Mouse (Mus musculus): ENCODE results near the gene Cmss1. TPM values are rescaled to one million over a fixed set of nuclear protein-coding genes. Genes with fewer than 3 reads are reported as not detected.

Gene Cmss1
- polyA plus RNA-seq, 1 experiment from 2014 or later: 67.9 TPM

DNA sequence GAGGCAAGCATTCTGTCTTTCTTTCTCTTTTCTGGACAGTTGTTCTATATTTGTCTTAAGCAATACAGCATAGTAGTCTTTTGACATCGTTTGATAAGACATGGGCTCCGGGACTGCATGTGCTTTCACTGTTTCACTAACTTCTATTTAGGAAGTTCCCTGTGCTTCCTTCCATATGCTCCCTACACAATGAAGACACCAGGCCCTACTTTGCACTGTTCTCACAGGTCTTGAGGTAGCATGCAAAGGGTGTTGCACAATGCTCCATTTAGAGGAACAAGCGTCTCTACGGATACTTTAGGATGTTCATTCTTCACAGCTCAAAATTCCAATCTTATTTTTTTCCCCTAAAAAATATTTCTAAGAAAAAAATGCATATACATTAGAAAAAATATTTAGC lies 101.9 kb downstream of the Cmss1 start:
- TF ChIP-seq CTCF (IDR thresholded peaks at IDR 0.05; ENCODE audit: low read depth): no peak
- Histone ChIP-seq H3K36me3 (ENCODE audit: insufficient read depth) (no peaks in the 10 kb centered on the region), H3K9me3 (ENCODE audit: low read depth, low read length) (no peaks in the 10 kb centered on the region), H3K4me1 (ENCODE audit: insufficient read depth) (no peaks in the 10 kb centered on the region), H3K27me3 (ENCODE audit: insufficient read depth, low read length) (no peaks in the 10 kb centered on the region), H3K9ac (no peak overlapping the region), H3K4me2 (no peak overlapping the region), H3K4me3 (ENCODE audit: low read depth, low read length) (no peak overlapping the region), H3K27ac (ENCODE audit: low read depth) (no peak overlapping the region)
- DNase-seq (no peak), ATAC-seq (ENCODE audit: insufficient read depth) (no peak)
- WGBS: 80% methylated on average over 4 of the region's 4 CpGs

DNA sequence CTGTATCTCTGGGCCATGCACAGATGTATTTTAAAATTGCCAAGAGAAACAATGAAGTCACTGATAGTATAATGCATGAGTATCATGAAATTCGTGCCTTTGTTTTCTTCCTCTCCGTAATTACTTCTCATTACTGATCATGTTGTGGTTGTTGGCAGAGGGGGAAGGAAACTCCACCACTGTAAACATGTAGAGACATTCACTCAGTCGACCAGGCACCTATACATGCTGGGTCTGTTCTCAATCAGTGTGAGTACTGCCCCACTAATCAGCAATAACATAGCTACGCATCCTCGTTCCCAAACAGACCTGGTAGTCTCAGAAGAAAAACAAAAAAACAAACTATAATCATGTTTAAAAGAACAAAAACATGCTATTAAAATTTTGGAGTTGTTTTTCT lies 103.9 kb downstream of the Cmss1 start:
- no peak for TF ChIP-seq CTCF (IDR thresholded peaks at IDR 0.05; ENCODE audit: low read depth)
- DNase-seq: no peak
- no peak overlapping the region for H3K4me3 ChIP-seq (ENCODE audit: low read depth, low read length)
- no peak overlapping the region for H3K4me2 ChIP-seq
- H3K27ac ChIP-seq (ENCODE audit: low read depth): no peak overlapping the region
- H3K9me3 ChIP-seq (ENCODE audit: low read depth, low read length): no peaks in the 10 kb centered on the region
- H3K36me3 ChIP-seq (ENCODE audit: insufficient read depth): no peaks in the 10 kb centered on the region
- no peaks in the 10 kb centered on the region for H3K4me1 ChIP-seq (ENCODE audit: insufficient read depth)
- H3K9ac ChIP-seq: no peak overlapping the region
- ATAC-seq (ENCODE audit: insufficient read depth): no peak
- 67% methylated on average over 5 of the region's 5 CpGs for WGBS
- H3K27me3 ChIP-seq (ENCODE audit: insufficient read depth, low read length): no peaks in the 10 kb centered on the region

DNA sequence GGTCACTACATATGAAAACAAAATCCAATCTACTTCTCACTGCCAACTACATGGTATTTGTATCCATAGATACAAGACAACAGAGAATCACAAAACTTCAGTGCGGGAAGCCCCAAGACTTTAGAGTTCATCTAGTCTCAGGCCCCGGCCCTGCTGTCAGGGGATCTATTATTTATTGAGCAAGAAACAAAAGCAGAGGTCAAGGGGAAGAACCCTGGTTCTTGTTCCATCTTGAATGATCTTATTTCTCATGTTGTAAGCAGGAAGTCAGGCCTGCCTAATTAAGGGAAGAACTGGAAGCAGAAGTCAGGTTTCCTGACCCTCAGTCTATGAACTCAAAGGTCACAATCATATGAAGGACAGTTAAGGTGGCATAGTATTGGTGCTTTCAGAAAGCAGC lies 104.4 kb downstream of the Cmss1 start:
- H3K9ac ChIP-seq: no peak overlapping the region
- 63% methylated on average over 2 of the region's 2 CpGs for WGBS
- H3K4me2 ChIP-seq: no peak overlapping the region
- no peaks in the 10 kb centered on the region for H3K9me3 ChIP-seq (ENCODE audit: low read depth, low read length)
- H3K36me3 ChIP-seq (ENCODE audit: insufficient read depth): no peaks in the 10 kb centered on the region
- peaks cover under 1% of the 10 kb centered on the region; the same call in 1 of the 2 replicates for H3K4me1 ChIP-seq (ENCODE audit: insufficient read depth)
- no peak overlapping the region for H3K27ac ChIP-seq (ENCODE audit: low read depth)
- no peak for DNase-seq
- no peak overlapping the region for H3K4me3 ChIP-seq (ENCODE audit: low read depth, low read length)
- ATAC-seq (ENCODE audit: insufficient read depth): no peak
- no peaks in the 10 kb centered on the region for H3K27me3 ChIP-seq (ENCODE audit: insufficient read depth, low read length)
- no peak for TF ChIP-seq CTCF (IDR thresholded peaks at IDR 0.05; ENCODE audit: low read depth)

DNA sequence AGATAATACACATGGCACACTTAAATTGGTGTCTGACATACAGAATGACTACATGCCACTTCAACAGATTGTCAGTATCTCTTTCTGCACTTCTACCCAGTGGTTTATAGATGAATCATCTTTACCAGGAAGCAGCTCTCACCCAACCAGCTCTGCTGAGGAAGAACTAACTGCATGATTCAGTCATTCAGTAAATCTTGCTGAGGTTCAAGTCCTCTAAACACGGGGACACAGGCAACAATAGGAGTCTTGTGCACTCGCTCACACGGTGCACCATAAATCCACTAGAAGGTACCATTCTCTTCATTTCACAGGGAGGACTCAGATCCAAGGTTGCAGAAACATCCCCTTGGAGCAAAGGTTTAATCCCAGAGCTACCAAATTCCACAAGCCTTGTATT lies 105.8 kb downstream of the Cmss1 start:
- no peak overlapping the region for H3K4me2 ChIP-seq
- no peaks in the 10 kb centered on the region for H3K36me3 ChIP-seq (ENCODE audit: insufficient read depth)
- no peaks in the 10 kb centered on the region for H3K9me3 ChIP-seq (ENCODE audit: low read depth, low read length)
- no peak overlapping the region for H3K9ac ChIP-seq
- H3K4me1 ChIP-seq (ENCODE audit: insufficient read depth): peaks cover 12% of the 10 kb centered on the region
- TF ChIP-seq CTCF (IDR thresholded peaks at IDR 0.05; ENCODE audit: low read depth): no peak
- no peak for ATAC-seq (ENCODE audit: insufficient read depth)
- no peak for DNase-seq
- H3K27me3 ChIP-seq (ENCODE audit: insufficient read depth, low read length): no peaks in the 10 kb centered on the region
- 50% methylated on average over 3 of the region's 3 CpGs for WGBS
- no peak overlapping the region for H3K27ac ChIP-seq (ENCODE audit: low read depth)
- no peak overlapping the region for H3K4me3 ChIP-seq (ENCODE audit: low read depth, low read length)

DNA sequence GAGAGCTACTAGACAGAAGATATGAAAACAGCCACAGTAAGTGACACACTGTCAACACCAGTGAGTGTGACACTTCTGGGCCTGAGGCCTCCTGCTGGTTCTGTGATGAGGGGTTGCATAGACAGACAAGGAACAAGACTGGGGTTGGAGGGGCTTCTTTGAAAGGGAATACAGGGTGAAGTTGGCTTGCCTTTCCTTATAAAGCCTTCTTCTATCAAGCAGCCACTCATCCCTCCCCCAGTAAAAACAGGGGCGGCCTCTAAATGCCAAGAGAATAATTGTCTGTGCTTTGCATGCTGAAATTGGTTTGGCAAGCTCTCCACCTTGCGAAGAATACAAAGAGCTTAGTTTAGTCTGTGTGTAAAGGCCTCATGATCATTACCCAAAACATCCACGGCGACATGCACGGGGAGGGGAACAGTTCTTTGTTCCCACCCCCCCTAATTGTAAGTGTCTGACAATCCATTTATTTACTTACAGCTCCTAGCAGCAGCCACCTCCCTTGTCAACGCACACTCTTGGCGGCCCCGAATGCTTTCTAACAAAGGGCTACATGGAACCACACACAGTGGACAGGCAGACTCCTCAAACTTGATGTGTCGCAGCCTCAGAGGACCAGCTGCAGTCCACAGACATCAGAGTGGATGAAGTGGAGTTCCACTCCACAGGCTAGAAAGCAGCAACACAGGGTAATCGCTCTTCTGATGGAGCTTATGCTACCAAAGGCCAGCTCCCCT lies 110.1 kb downstream of the Cmss1 start:
- Histone ChIP-seq H3K9ac (no peak overlapping the region), H3K36me3 (ENCODE audit: insufficient read depth) (no peaks in the 10 kb centered on the region), H3K9me3 (ENCODE audit: low read depth, low read length) (no peaks in the 10 kb centered on the region), H3K27ac (ENCODE audit: low read depth) (peak overlapping the region; percentile 48; the same call in 1 of the 2 replicates), H3K27me3 (ENCODE audit: insufficient read depth, low read length) (no peaks in the 10 kb centered on the region), H3K4me3 (ENCODE audit: low read depth, low read length) (no peak overlapping the region), H3K4me1 (ENCODE audit: insufficient read depth) (peaks cover 12% of the 10 kb centered on the region), H3K4me2 (no peak overlapping the region)
- DNase-seq (peak; percentile 37), ATAC-seq (ENCODE audit: insufficient read depth) (peak; percentile 52; the same call in 1 of the 2 replicates)
- no peak for TF ChIP-seq CTCF (IDR thresholded peaks at IDR 0.05; ENCODE audit: low read depth)
- 41% methylated on average over 10 of the region's 10 CpGs for WGBS

DNA sequence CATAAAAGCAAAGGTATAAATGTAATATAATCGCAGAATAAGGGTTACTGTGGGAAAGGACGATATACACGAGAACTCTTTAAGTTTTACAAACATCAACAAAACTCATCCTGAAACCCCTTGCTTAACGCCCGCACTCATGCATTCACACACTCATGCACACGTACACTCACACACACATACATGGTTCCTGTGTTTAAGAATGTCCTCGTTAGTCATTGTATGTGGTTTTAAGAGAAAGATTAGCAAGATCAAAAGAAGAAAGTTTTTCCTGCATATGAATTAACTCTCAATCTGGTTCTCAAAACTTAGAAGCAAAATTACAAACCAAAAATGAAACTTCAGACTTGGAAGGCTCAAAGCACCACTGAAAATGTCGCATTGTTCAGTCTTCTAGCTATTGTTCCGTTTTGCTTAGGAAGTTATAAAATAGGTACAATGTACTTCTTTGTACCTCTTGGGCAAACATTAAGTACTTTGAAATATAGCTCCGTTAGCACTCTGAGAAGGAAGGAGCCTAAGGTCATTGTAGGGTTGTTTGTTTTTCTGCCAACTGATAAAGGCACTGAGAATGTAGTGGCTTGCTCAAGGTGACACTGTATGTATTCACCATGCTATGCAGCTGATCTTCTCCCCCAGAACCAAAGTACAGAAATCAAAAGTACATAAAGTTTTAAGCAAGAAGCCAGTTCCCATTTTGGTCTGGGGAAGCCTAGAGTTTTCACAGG lies 111.0 kb downstream of the Cmss1 start:
- Histone ChIP-seq H3K4me2 (no peak overlapping the region), H3K27me3 (ENCODE audit: insufficient read depth, low read length) (no peaks in the 10 kb centered on the region), H3K9ac (no peak overlapping the region), H3K4me1 (ENCODE audit: insufficient read depth) (peaks cover 12% of the 10 kb centered on the region), H3K4me3 (ENCODE audit: low read depth, low read length) (no peak overlapping the region), H3K36me3 (ENCODE audit: insufficient read depth) (no peaks in the 10 kb centered on the region), H3K27ac (ENCODE audit: low read depth) (no peak overlapping the region; the same call in 1 of the 2 replicates), H3K9me3 (ENCODE audit: low read depth, low read length) (no peaks in the 10 kb centered on the region)
- no peak for TF ChIP-seq CTCF (IDR thresholded peaks at IDR 0.05; ENCODE audit: low read depth)
- WGBS: 59% methylated on average over 10 of the region's 10 CpGs
- DNase-seq: no peak
- peak; percentile 42 for ATAC-seq (ENCODE audit: insufficient read depth)

DNA sequence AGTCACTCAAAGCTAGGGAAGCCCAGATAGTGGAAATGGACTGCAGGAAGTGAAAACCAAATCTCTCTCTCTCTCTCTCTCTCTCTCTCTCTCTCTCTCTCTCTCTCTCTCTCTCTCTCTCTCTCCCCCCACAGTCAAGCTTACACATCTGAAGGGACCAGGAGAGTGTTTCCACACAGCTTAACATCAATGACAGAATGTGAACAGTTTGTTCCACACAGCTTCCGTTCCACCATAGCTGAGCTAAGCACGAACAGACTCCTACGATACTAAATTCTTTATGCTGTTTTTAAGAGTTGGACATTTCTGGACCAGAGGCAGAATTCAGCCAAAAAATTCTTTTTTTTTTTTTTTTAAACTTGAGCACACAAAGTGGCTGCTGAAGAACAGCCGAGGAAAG lies 114.8 kb downstream of the Cmss1 start:
- TF ChIP-seq CTCF (IDR thresholded peaks at IDR 0.05; ENCODE audit: low read depth): no peak
- Histone ChIP-seq H3K36me3 (ENCODE audit: insufficient read depth) (no peaks in the 10 kb centered on the region), H3K4me3 (ENCODE audit: low read depth, low read length) (no peak overlapping the region), H3K4me1 (ENCODE audit: insufficient read depth) (peaks cover 8% of the 10 kb centered on the region), H3K4me2 (no peak overlapping the region), H3K27me3 (ENCODE audit: insufficient read depth, low read length) (no peaks in the 10 kb centered on the region), H3K27ac (ENCODE audit: low read depth) (no peak overlapping the region), H3K9ac (no peak overlapping the region), H3K9me3 (ENCODE audit: low read depth, low read length) (no peaks in the 10 kb centered on the region)
- no peak for ATAC-seq (ENCODE audit: insufficient read depth)
- no peak for DNase-seq
- WGBS: 82% methylated on average over 4 of the region's 4 CpGs
